Mouse (Mus musculus): ENCODE results near the gene Osm. TPM values are rescaled to one million over a fixed set of nuclear protein-coding genes. Genes with fewer than 3 reads are reported as not detected.

Gene Osm
- polyA plus RNA-seq, 2 experiments, result 0.41 to 0.85 TPM

DNA sequence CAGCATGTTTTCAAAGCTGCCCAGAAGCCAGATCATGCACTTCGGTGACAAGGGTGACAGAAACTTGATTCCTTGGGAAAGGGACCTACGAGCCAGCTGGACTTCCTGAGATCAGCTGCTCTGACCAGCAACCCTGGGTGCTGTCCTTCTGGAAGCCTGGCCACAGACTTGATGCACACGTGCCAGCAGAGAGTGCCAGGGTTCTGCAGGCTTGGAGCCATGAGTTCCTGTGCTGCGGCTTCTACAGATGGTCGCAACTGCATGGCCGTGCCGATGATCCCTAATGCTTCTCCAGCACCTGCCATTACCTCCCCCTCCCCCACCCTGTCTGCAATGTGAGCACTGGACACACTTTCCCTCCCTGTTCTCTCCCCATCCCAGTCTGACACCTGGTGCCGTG is 7.8 kb upstream of the Osm start:
- ATAC-seq (ENCODE audit: insufficient read depth), result no peak
- H3K9me3 ChIP-seq (ENCODE audit: control insufficient read depth, low read length), result no peaks in the 10 kb centered on the region
- no peak overlapping the region for H3K9ac ChIP-seq (replicated peaks)
- H3K36me3 ChIP-seq (replicated peaks; ENCODE audit: control insufficient read depth, insufficient read depth, low read depth), result peaks cover 4% of the 10 kb centered on the region
- 70% methylated on average over 8 of the region's 8 CpGs for WGBS (ENCODE audit: insufficient replicate concordance)
- DNase-seq (ENCODE audit: low read depth in 3 of 3, low spot score in 3 of 3), result no peak
- peaks cover 18 to 54% of the 10 kb centered on the region in 2 experiments for H3K4me1 ChIP-seq (replicated peaks; ENCODE audit: control insufficient read depth in 2 of 2, insufficient read depth in 2 of 2, low read length in 1 of 2)
- TF ChIP-seq EP300 (IDR thresholded peaks at IDR 0.05; ENCODE audit: low read depth) (no peak), CTCF (IDR thresholded peaks at IDR 0.05; ENCODE audit: low read depth) (no peak)
- H3K4me3 ChIP-seq (ENCODE audit: insufficient read depth in 1 of 2, low read depth in 2 of 2, low read length in 2 of 2), result no peak overlapping the region
- H3K4me2 ChIP-seq (ENCODE audit: low read depth), result no peak overlapping the region
- no peaks in the 10 kb centered on the region for H3K27me3 ChIP-seq (ENCODE audit: control insufficient read depth, insufficient read depth, low read length)
- no peak overlapping the region for H3K27ac ChIP-seq

- no peaks in the 10 kb centered on the region for H3K9me3 ChIP-seq (ENCODE audit: control insufficient read depth, low read length)
Measured at GRCm38 (mm10) chr11:4229841-4230240, 6.4 kb upstream of the Osm start.

GRCm38 (mm10) chr11:4231435-4231834 is 4.8 kb upstream of the Osm start:
- no peak for TF ChIP-seq EP300 (IDR thresholded peaks at IDR 0.05; ENCODE audit: low read depth)
- TF ChIP-seq CTCF (IDR thresholded peaks at IDR 0.05; ENCODE audit: low read depth), result no peak
- Histone ChIP-seq H3K4me1 (replicated peaks; ENCODE audit: control insufficient read depth in 2 of 2, insufficient read depth in 2 of 2, low read length in 1 of 2) (peaks cover 23 to 42% of the 10 kb centered on the region in 2 experiments), H3K4me2 (ENCODE audit: low read depth) (no peak overlapping the region), H3K9me3 (ENCODE audit: control insufficient read depth, low read length) (no peaks in the 10 kb centered on the region), H3K9ac (replicated peaks) (no peak overlapping the region), H3K36me3 (replicated peaks; ENCODE audit: control insufficient read depth, insufficient read depth, low read depth) (peaks cover 4% of the 10 kb centered on the region), H3K27ac (no peak overlapping the region), H3K4me3 (ENCODE audit: insufficient read depth in 1 of 2, low read depth in 2 of 2, low read length in 2 of 2) (no peak overlapping the region), H3K27me3 (ENCODE audit: control insufficient read depth, insufficient read depth, low read length) (no peaks in the 10 kb centered on the region)
- ATAC-seq (ENCODE audit: insufficient read depth), result no peak
- no peak for DNase-seq (ENCODE audit: low read depth in 3 of 3, low spot score in 3 of 3)
- 73% methylated on average over 2 of the region's 2 CpGs for WGBS (ENCODE audit: insufficient replicate concordance)

More at GRCm38 (mm10) chr11:4229841-4230240, 6.4 kb upstream of the Osm start:
- ATAC-seq (ENCODE audit: insufficient read depth), result no peak
- Histone ChIP-seq H3K27ac (no peak overlapping the region), H3K4me2 (ENCODE audit: low read depth) (no peak overlapping the region), H3K4me3 (ENCODE audit: insufficient read depth in 1 of 2, low read depth in 2 of 2, low read length in 2 of 2) (no peak overlapping the region), H3K36me3 (replicated peaks; ENCODE audit: control insufficient read depth, insufficient read depth, low read depth) (peaks cover 4% of the 10 kb centered on the region), H3K27me3 (ENCODE audit: control insufficient read depth, insufficient read depth, low read length) (no peaks in the 10 kb centered on the region), H3K4me1 (replicated peaks; ENCODE audit: control insufficient read depth in 2 of 2, insufficient read depth in 2 of 2, low read length in 1 of 2) (peaks cover 18 to 43% of the 10 kb centered on the region in 2 experiments), H3K9ac (replicated peaks) (no peak overlapping the region)
- TF ChIP-seq CTCF (IDR thresholded peaks at IDR 0.05; ENCODE audit: low read depth), result no peak
- no peak for DNase-seq (ENCODE audit: low read depth in 3 of 3, low spot score in 3 of 3)
- WGBS (ENCODE audit: insufficient replicate concordance), result 63% methylated on average over 4 of the region's 4 CpGs

GRCm38 (mm10) chr11:4232644-4233043 is 3.6 kb upstream of the Osm start:
- no peaks in the 10 kb centered on the region for H3K9me3 ChIP-seq (ENCODE audit: control insufficient read depth, low read length)
- no peak overlapping the region for H3K4me2 ChIP-seq (ENCODE audit: low read depth)
- H3K36me3 ChIP-seq (replicated peaks; ENCODE audit: control insufficient read depth, insufficient read depth, low read depth), result peaks cover 4% of the 10 kb centered on the region
- ATAC-seq (ENCODE audit: insufficient read depth) (peak; percentile 23), DNase-seq (ENCODE audit: low read depth in 3 of 3, low spot score in 3 of 3) (no peak)
- no peak overlapping the region for H3K9ac ChIP-seq (replicated peaks)
- 32% methylated on average over 12 of the region's 12 CpGs for WGBS (ENCODE audit: insufficient replicate concordance)
- H3K4me1 ChIP-seq (replicated peaks; ENCODE audit: control insufficient read depth in 2 of 2, insufficient read depth in 2 of 2, low read length in 1 of 2), result peaks cover 14 to 34% of the 10 kb centered on the region in 2 experiments
- TF ChIP-seq CTCF (IDR thresholded peaks at IDR 0.05; ENCODE audit: low read depth), result no peak
- no peak overlapping the region for H3K4me3 ChIP-seq (ENCODE audit: insufficient read depth in 1 of 2, low read depth in 2 of 2, low read length in 2 of 2)
- H3K27me3 ChIP-seq (ENCODE audit: control insufficient read depth, insufficient read depth, low read length), result no peaks in the 10 kb centered on the region
- no peak overlapping the region for H3K27ac ChIP-seq

GRCm38 (mm10) chr11:4235052-4235655 is 1.1 kb upstream of the Osm start:
- TF ChIP-seq CTCF (IDR thresholded peaks at IDR 0.05; ENCODE audit: low read depth), result no peak
- TF ChIP-seq EP300 (IDR thresholded peaks at IDR 0.05; ENCODE audit: low read depth), result no peak
- peaks cover 12 to 22% of the 10 kb centered on the region in 2 experiments for H3K4me1 ChIP-seq (replicated peaks; ENCODE audit: control insufficient read depth in 2 of 2, insufficient read depth in 2 of 2, low read length in 1 of 2)
- ATAC-seq (ENCODE audit: insufficient read depth), result peak; percentile 27; the same call in 1 of the 2 replicates
- H3K27me3 ChIP-seq (ENCODE audit: control insufficient read depth, insufficient read depth, low read length), result no peaks in the 10 kb centered on the region
- no peak for DNase-seq (ENCODE audit: low read depth in 3 of 3, low spot score in 3 of 3)
- peak overlapping the region; percentile 58 for H3K4me2 ChIP-seq (ENCODE audit: low read depth)
- peak overlapping the region; percentile 46 for H3K27ac ChIP-seq
- no peak overlapping the region for H3K4me3 ChIP-seq (ENCODE audit: insufficient read depth in 1 of 2, low read depth in 2 of 2, low read length in 2 of 2)
- peaks cover 4% of the 10 kb centered on the region for H3K36me3 ChIP-seq (replicated peaks; ENCODE audit: control insufficient read depth, insufficient read depth, low read depth)
- WGBS (ENCODE audit: insufficient replicate concordance), result 70% methylated on average over 6 of the region's 6 CpGs
- no peaks in the 10 kb centered on the region for H3K9me3 ChIP-seq (ENCODE audit: control insufficient read depth, low read length)
- H3K9ac ChIP-seq (replicated peaks), result peak overlapping the region; percentile 51

All from liver, embryonic 14.5 days (tissue).